Mouse (Mus musculus) ES-E14 (cell line): ENCODE data around the gene Nid2. TPM values are rescaled to one million over a fixed set of nuclear protein-coding genes. Genes with fewer than 3 reads are reported as not detected.

Source experiments
- DNase-seq: peaks from one replicate; pipeline ENCODE4 v3.0.0-alpha.2; 2013; ENCODE audit warnings: low read depth, low spot score
- H3K27ac ChIP-seq: 2 replicates; pipeline ENCODE4 v1.5.1; 2012; ENCODE audit warnings: low read depth, mild to moderate bottlenecking, low read length, moderate library complexity, mixed read lengths; ENCODE audit not compliant: poor library complexity, insufficient read depth, severe bottlenecking
- H3K36me3 ChIP-seq: 2 replicates; pipeline ENCODE4 v1.6.1; 2012; ENCODE audit warnings: mild to moderate bottlenecking, low read length, moderate library complexity, mixed read lengths; ENCODE audit not compliant: control insufficient read depth, poor library complexity, insufficient read depth, severe bottlenecking
- H3K4me1 ChIP-seq, 2 experiments: fragments of 150-350 bp in 1 of 2; sonication (generic) in 1 of 2; 2 replicates each; pipeline ENCODE4 v1.6.1; 2012; ENCODE audit warnings: low read length in 2 of 2, mild to moderate bottlenecking in 1 of 2, mixed read lengths in 1 of 2; ENCODE audit not compliant: control insufficient read depth in 2 of 2, insufficient read depth in 2 of 2, poor library complexity in 1 of 2
- H3K4me3 ChIP-seq, 2 experiments: fragments of 150-350 bp in 1 of 2; sonication (generic) in 1 of 2; 2 replicates each; pipeline ENCODE4 v1.5.1; 2012; ENCODE audit warnings: low read length in 2 of 2, low read depth in 1 of 2, mild to moderate bottlenecking in 1 of 2, mixed read lengths in 1 of 2; ENCODE audit not compliant: insufficient read depth in 1 of 2, poor library complexity in 1 of 2, severe bottlenecking in 1 of 2
- H3K9ac ChIP-seq: 2 replicates; pipeline ENCODE4 v1.6.1; 2012; ENCODE audit warnings: low read depth, mild to moderate bottlenecking, low read length, mixed read lengths; ENCODE audit not compliant: poor library complexity, insufficient read depth, severe bottlenecking
- H3K9me3 ChIP-seq: fragments of 150-350 bp; sonication (generic); 2 replicates; pipeline ENCODE4 v1.6.1; 2012; ENCODE audit warnings: low read depth, mild to moderate bottlenecking, low read length; ENCODE audit not compliant: control insufficient read depth, insufficient read depth
- CHD2 ChIP-seq: IDR thresholded peaks from 2 replicates; pipeline ENCODE4 v1.6.1; 2014; ENCODE audit warnings: mild to moderate bottlenecking, low read depth, low read length, inconsistent platforms
- HCFC1 ChIP-seq: IDR thresholded peaks from 2 replicates; pipeline ENCODE4 v1.6.1; 2012; ENCODE audit warnings: low read length, inconsistent platforms, borderline replicate concordance; ENCODE audit not compliant: insufficient read depth
- MAFK ChIP-seq: IDR thresholded peaks from 2 replicates; pipeline ENCODE4 v1.6.1; 2014; ENCODE audit warnings: mild to moderate bottlenecking, low read depth, low read length, inconsistent platforms; ENCODE audit not compliant: insufficient read depth
- ZC3H11A ChIP-seq: IDR thresholded peaks from 2 replicates; pipeline ENCODE4 v1.6.1; 2012; ENCODE audit warnings: low read depth, mild to moderate bottlenecking, inconsistent platforms, low read length, borderline replicate concordance
- ZNF384 ChIP-seq: IDR thresholded peaks from 2 replicates; pipeline ENCODE4 v1.6.1; 2012; ENCODE audit warnings: low read depth, low read length, inconsistent platforms
- in situ Hi-C, 2 experiments: fragments of 600-800 bp; cut with MboI; formaldehyde crosslinking; loops; one replicate each; pipeline ENCODE4 v1.15.1; 2025; ENCODE audit warnings: low sequenced_read_pairs in 2 of 2, inconsistent platforms in 1 of 2; ENCODE audit not compliant: unreplicated experiment in 2 of 2
- total RNA-seq: library from RNA; depleted of rRNA; stranded (reverse); fragments of 300-350 nt; gene quantifications from 2 replicates; pipeline ENCODE4 v1.2.3, GENCODE M21; 2012

Gene Nid2
- total RNA-seq, 1 experiment: 399 TPM

DNA sequence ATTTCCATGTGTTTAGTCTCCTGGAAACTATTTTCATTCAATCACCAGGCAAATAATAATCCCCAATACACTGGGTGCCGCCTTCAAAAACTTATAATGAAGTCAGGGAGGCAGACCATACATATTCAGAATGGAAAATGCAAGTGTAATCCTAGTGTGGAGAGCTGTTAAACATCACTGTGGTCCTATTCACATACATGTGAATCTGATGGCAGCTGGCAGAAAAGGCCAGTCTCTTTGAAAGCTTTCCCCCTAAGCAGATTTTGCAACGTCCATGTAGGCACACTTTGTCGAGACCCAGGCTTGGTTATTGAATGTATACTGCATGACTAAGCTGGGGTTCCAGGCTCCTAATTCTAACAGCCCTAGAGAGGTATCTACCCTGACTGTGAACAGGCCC is 32.0 kb upstream of the Nid2 start:
- no peak overlapping the region for H3K4me3 ChIP-seq
- DNase-seq: no peak
- H3K36me3 ChIP-seq: no peaks in the 10 kb centered on the region
- TF ChIP-seq ZNF384: no peak
- TF ChIP-seq MAFK: no peak
- no peak for TF ChIP-seq CHD2
- TF ChIP-seq ZC3H11A: no peak
- TF ChIP-seq HCFC1: no peak
- no peak overlapping the region for H3K9ac ChIP-seq
- no peak overlapping the region for H3K27ac ChIP-seq
- no peaks in the 10 kb centered on the region for H3K9me3 ChIP-seq
- H3K4me1 ChIP-seq: no peaks in the 10 kb centered on the region
- in situ Hi-C loops: no loop called here

DNA sequence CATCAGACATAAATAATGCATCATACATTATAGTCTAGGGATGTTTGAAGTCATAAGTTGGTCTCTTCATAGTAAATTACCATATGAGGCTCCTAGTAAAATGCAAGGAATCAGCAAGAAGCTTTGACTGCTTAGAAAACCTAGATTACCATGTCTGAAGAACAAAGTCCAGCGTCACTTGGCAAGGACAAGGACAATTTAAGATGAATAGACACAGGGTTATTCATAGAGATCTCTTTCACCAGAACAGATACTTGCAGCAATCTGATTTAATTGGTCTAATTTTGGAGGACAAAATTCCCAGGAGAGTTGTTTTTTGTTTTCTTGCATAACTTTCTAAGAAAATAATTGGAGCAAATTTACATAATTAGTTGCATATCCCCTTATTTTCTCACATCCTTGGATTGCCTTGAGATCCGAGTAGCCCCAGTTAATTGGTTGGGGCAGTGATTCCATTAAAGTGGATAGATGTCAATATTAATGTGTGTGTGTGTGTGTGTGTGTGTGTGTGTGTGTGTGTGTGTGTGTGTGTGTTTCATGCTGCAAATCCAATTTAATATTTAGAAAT is 30.9 kb upstream of the Nid2 start:
- Histone ChIP-seq H3K36me3 (no peaks in the 10 kb centered on the region), H3K27ac (no peak overlapping the region), H3K4me3 (no peak overlapping the region), H3K9ac (no peak overlapping the region), H3K4me1 (no peaks in the 10 kb centered on the region), H3K9me3 (no peaks in the 10 kb centered on the region)
- in situ Hi-C loops: loop anchor here in 1 of 2 experiments (10.0 kb wide), 1 partner anchor 115 kb away; no protein-coding TSS in a partner anchor
- no peak for DNase-seq
- TF ChIP-seq ZC3H11A (no peak), CHD2 (no peak), ZNF384 (no peak), HCFC1 (no peak), MAFK (no peak)

DNA sequence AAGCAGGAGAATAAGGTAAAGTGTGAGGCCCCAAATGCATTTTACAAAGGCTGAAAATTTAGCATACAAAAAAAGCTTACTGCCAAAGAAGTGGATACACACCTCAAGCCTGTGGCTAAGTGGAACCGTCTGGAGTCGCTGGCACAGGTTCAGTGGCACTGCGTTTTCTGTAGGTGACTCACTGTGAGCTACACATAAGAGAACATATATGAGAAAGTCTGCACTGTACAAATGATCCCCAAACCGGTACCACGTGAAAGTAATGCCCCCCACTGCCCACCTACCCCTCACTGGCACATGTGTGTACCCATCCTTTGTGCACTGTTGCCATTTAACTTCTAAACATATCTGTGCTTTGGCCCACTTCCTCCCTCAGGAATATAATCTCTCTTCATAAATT is 22.8 kb upstream of the Nid2 start:
- no peak for DNase-seq
- H3K9ac ChIP-seq: no peak overlapping the region
- H3K36me3 ChIP-seq: no peaks in the 10 kb centered on the region
- H3K4me1 ChIP-seq: no peaks in the 10 kb centered on the region
- no peaks in the 10 kb centered on the region for H3K9me3 ChIP-seq
- TF ChIP-seq MAFK (no peak), CHD2 (no peak), HCFC1 (no peak), ZNF384 (no peak), ZC3H11A (no peak)
- H3K4me3 ChIP-seq: no peak overlapping the region
- in situ Hi-C loops: loop anchor here in 1 of 2 experiments (10.0 kb wide), 1 partner anchor 107 kb away; no protein-coding TSS in a partner anchor
- H3K27ac ChIP-seq: no peak overlapping the region

- no peak overlapping the region for H3K27ac ChIP-seq
- no peak for DNase-seq
- H3K4me1 ChIP-seq: no peaks in the 10 kb centered on the region
- in situ Hi-C loops: loop anchor here in 1 of 2 experiments (10.0 kb wide), 1 partner anchor 106 kb away; no protein-coding TSS in a partner anchor
- H3K4me3 ChIP-seq: no peak overlapping the region
- no peaks in the 10 kb centered on the region for H3K36me3 ChIP-seq
- no peak overlapping the region for H3K9ac ChIP-seq
- H3K9me3 ChIP-seq: no peaks in the 10 kb centered on the region
- TF ChIP-seq HCFC1 (no peak), CHD2 (no peak), MAFK (no peak), ZC3H11A (no peak), ZNF384 (no peak)
Measured at GRCm38 (mm10) chr14:19728737-19729136, 22.3 kb upstream of the Nid2 start.
